Mouse (Mus musculus) midbrain, embryonic 12.5 days (tissue): ENCODE measurements around the gene Rbm19. TPM values are rescaled to one million over a fixed set of nuclear protein-coding genes. Genes with fewer than 3 reads are reported as not detected.

ENCODE experiments used
- ATAC-seq: fragments of 200-750 bp; cut with Nextera tagmentation; 2 replicates; pipeline ENCODE4 v1.8.0; 2017; ENCODE audit warnings: low read depth, moderate TSS enrichment, moderate library complexity; ENCODE audit not compliant: low FRiP score
- H3K27ac ChIP-seq: fragments of 300-500 bp; sonication (generic); replicated peaks from 2 replicates; pipeline ENCODE4 v1.5.1; 2016; ENCODE audit warnings: mild to moderate bottlenecking
- H3K27me3 ChIP-seq: fragments of 300-500 bp; sonication (generic); 2 replicates; pipeline ENCODE4 v1.6.1; 2016; ENCODE audit warnings: mild to moderate bottlenecking
- H3K36me3 ChIP-seq: fragments of 300-500 bp; sonication (generic); 2 replicates; pipeline ENCODE4 v1.6.1; 2016
- H3K4me1 ChIP-seq: fragments of 300-500 bp; sonication (generic); 2 replicates; pipeline ENCODE4 v1.6.1; 2016
- H3K4me2 ChIP-seq: fragments of 300-500 bp; sonication (generic); replicated peaks from 2 replicates; pipeline ENCODE4 v1.6.1; 2016; ENCODE audit warnings: mild to moderate bottlenecking, moderate library complexity
- H3K4me3 ChIP-seq: fragments of 300-500 bp; sonication (generic); 2 replicates; pipeline ENCODE4 v1.5.1; 2016; ENCODE audit warnings: mild to moderate bottlenecking
- H3K9ac ChIP-seq: fragments of 300-500 bp; sonication (generic); replicated peaks from 2 replicates; pipeline ENCODE4 v1.6.1; 2016; ENCODE audit warnings: mild to moderate bottlenecking, moderate library complexity
- H3K9me3 ChIP-seq: fragments of 300-500 bp; sonication (generic); 2 replicates; pipeline ENCODE4 v1.6.1; 2016; ENCODE audit warnings: mild to moderate bottlenecking
- WGBS: fragments of 180-500 bp; shearing (Covaris S2); methylation state at CpG from one replicate; pipeline ENCODE4 v1.1.7; 2016; 5-methylcytosine and 5-hydroxymethylcytosine counted together
- polyA plus RNA-seq: library from polyadenylated mRNA; unstranded; fragments of >200 nt; fragmentation: Nextera tagmentation; extraction: Ambion mirVana; gene quantifications from 2 replicates; pipeline ENCODE4 v1.2.1, GENCODE M21; 2016

Rbm19 gene
- polyA plus RNA-seq, 1 experiment from 2014 or later = 26.7 TPM

- Histone ChIP-seq H3K36me3 (no peaks in the 10 kb centered on the region), H3K9me3 (no peaks in the 10 kb centered on the region), H3K27me3 (peaks cover 72% of the 10 kb centered on the region), H3K27ac (peak overlapping the region; percentile 55), H3K4me1 (peaks cover 50% of the 10 kb centered on the region), H3K9ac (no peak overlapping the region), H3K4me3 (no peak overlapping the region), H3K4me2 (peak overlapping the region; percentile 23)
- ATAC-seq = no peak
- WGBS = 6% methylated on average over 11 of the region's 11 CpGs
Measured at GRCm38 (mm10) chr5:120210668-120211067, 94.4 kb downstream of the Rbm19 start.

GRCm38 (mm10) chr5:120211182-120211581 is 94.9 kb downstream of the Rbm19 start:
- peak overlapping the region; percentile 23 for H3K4me2 ChIP-seq
- peaks cover 45% of the 10 kb centered on the region for H3K4me1 ChIP-seq
- H3K9me3 ChIP-seq = no peaks in the 10 kb centered on the region
- no peak overlapping the region for H3K9ac ChIP-seq
- WGBS = 8% methylated on average over 17 of the region's 17 CpGs
- no peaks in the 10 kb centered on the region for H3K36me3 ChIP-seq
- H3K4me3 ChIP-seq = no peak overlapping the region
- ATAC-seq = no peak
- peaks cover 72% of the 10 kb centered on the region for H3K27me3 ChIP-seq
- peak overlapping the region; percentile 40; the same call in 1 of the 2 replicates for H3K27ac ChIP-seq

DNA sequence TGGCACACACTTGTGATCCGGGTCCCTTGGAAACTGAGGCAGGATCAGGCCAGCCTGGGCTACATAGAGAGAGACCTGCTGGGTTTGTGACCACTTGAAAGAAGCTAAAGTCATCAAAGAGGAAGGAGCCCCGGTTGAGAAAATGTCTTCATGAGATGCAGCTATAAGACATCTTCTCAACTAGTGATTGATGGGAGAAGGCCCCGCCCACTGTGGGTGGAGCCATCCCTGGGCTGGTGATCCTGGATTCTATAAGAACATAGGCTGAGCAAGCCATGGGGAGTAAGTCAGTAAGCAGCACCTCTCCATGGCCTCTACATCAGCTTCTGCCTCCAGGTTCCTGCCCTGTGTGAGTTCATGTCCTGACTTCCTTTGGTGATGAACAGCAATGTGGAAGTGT is 98.2 kb downstream of the Rbm19 start:
- no peaks in the 10 kb centered on the region for H3K9me3 ChIP-seq
- WGBS = 72% methylated on average over 3 of the region's 3 CpGs
- no peak for ATAC-seq
- no peak overlapping the region for H3K4me2 ChIP-seq
- H3K27ac ChIP-seq = no peak overlapping the region
- peaks cover 24% of the 10 kb centered on the region for H3K4me1 ChIP-seq
- H3K4me3 ChIP-seq = no peak overlapping the region
- H3K9ac ChIP-seq = no peak overlapping the region
- no peaks in the 10 kb centered on the region for H3K36me3 ChIP-seq
- peaks cover 74% of the 10 kb centered on the region for H3K27me3 ChIP-seq

- no peaks in the 10 kb centered on the region for H3K9me3 ChIP-seq
- no peak overlapping the region for H3K4me2 ChIP-seq
- peaks cover 19% of the 10 kb centered on the region for H3K4me1 ChIP-seq
- H3K9ac ChIP-seq = no peak overlapping the region
- H3K4me3 ChIP-seq = no peak overlapping the region
- ATAC-seq = no peak
- WGBS = 2% methylated on average over 4 of the region's 4 CpGs
- no peaks in the 10 kb centered on the region for H3K36me3 ChIP-seq
- no peak overlapping the region for H3K27ac ChIP-seq
- H3K27me3 ChIP-seq = peaks cover 98% of the 10 kb centered on the region
Measured at GRCm38 (mm10) chr5:120221216-120221615, 105.0 kb downstream of the Rbm19 start.

DNA sequence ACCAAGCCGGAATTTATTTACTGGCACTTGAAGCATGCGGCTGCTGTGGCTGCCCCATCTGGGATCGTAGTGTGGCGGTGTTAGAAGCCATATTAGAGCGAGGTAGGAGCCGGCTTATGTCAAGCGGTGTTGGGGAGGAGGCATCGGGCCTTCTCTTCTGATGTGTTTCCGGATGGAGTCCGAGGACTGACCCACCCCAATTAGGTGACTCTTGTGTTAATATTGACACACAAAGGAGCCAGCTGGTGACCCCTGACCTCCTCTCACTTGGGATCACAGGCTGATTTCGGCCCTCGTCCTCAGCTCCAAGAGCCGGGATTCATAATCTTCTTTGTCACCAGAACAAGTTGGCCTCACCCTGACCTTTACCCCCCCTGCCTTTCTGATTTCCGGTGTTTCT is 109.1 kb downstream of the Rbm19 start:
- 0 out of 2 replicates have a peak overlapping the region, but pooled peaks have one; percentile 25 for H3K27ac ChIP-seq
- peaks cover 30% of the 10 kb centered on the region for H3K4me1 ChIP-seq
- no peak overlapping the region for H3K9ac ChIP-seq
- no peak for ATAC-seq
- peaks cover 95% of the 10 kb centered on the region for H3K27me3 ChIP-seq
- H3K36me3 ChIP-seq = no peaks in the 10 kb centered on the region
- H3K4me2 ChIP-seq = no peak overlapping the region
- WGBS = 6% methylated on average over 14 of the region's 14 CpGs
- no peak overlapping the region for H3K4me3 ChIP-seq
- H3K9me3 ChIP-seq = no peaks in the 10 kb centered on the region

- H3K4me1 ChIP-seq = peaks cover 43% of the 10 kb centered on the region
- no peak overlapping the region for H3K9ac ChIP-seq
- peak overlapping the region; percentile 63 for H3K27ac ChIP-seq
- no peaks in the 10 kb centered on the region for H3K36me3 ChIP-seq
- H3K9me3 ChIP-seq = no peaks in the 10 kb centered on the region
- peaks cover 83% of the 10 kb centered on the region for H3K27me3 ChIP-seq
- no peak overlapping the region for H3K4me3 ChIP-seq
- 39% methylated on average over 20 of the region's 20 CpGs for WGBS
- H3K4me2 ChIP-seq = no peak overlapping the region
- no peak for ATAC-seq
Measured at GRCm38 (mm10) chr5:120228613-120229409, 112.5 kb downstream of the Rbm19 start.

DNA sequence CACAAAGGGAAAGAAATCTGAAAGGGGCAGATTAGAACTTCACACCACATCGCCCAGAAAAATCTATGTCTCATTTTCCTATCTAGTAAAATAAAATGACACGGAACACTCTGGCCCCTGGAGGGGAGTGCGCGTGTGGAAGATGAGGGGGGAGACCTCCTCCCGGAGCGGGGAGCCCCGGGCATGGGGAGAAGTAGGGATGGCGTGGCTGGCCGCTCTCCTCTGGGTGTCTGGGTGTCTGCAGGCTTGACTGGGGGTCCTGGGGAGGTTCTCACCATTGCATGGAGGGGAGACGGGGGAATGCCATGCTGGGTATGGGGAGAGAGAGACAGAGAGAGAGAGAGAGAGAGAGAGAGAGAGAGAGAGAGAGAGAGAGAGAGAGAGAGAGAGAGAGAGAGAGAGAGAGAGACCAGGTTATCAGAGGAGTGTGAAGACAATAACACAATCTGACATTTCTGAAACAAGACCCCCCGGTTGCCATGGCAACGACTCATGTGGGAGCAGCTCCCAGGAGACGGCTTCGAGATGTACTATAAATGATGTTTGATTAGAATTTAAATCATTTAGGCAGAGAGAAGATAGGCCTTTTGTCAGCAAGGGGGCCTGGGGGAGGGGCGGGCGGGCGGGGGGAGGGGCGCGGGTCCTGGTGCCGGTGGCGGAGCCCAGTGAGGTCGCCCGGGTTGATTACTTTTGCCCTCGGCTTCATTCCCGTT is 115.3 kb downstream of the Rbm19 start:
- Histone ChIP-seq H3K4me1 (peaks cover 34% of the 10 kb centered on the region), H3K9me3 (no peaks in the 10 kb centered on the region), H3K4me3 (peak overlapping the region; percentile 29), H3K27me3 (peaks cover 84% of the 10 kb centered on the region), H3K4me2 (peak overlapping the region; percentile 55), H3K27ac (peak overlapping the region; percentile 89), H3K36me3 (no peaks in the 10 kb centered on the region), H3K9ac (peak overlapping the region; percentile 56)
- peak; percentile 55 for ATAC-seq
- WGBS = 6% methylated on average over 23 of the region's 25 CpGs

GRCm38 (mm10) chr5:120235147-120235546 is 118.9 kb downstream of the Rbm19 start:
- 73% methylated on average over 5 of the region's 5 CpGs for WGBS
- Histone ChIP-seq H3K27ac (no peak overlapping the region), H3K36me3 (no peaks in the 10 kb centered on the region), H3K27me3 (peaks cover 76% of the 10 kb centered on the region), H3K9me3 (no peaks in the 10 kb centered on the region), H3K4me3 (no peak overlapping the region), H3K9ac (no peak overlapping the region), H3K4me2 (no peak overlapping the region), H3K4me1 (peaks cover 23% of the 10 kb centered on the region)
- ATAC-seq = no peak

DNA sequence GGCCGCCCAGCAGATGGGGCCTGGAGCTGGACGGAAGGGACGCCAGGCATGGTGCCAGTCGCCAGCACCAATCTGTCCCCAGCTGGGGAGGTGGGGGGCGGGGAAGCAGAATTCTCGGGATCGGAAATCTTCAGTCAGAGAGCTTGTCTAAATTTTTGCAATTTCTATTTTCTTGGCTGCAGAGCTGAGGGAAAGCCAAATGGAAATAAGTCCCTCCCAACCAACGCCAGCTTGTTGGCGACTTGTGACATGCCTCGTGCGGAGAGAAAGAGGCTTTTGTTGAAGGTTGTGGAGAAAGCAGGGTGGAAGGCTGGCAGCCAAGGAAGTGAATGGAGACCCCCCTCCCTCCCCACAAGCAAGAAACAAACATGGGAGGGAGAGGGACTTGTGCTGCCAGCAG is 119.3 kb downstream of the Rbm19 start:
- no peak overlapping the region for H3K27ac ChIP-seq
- peaks cover 23% of the 10 kb centered on the region for H3K4me1 ChIP-seq
- no peak for ATAC-seq
- 70% methylated on average over 11 of the region's 11 CpGs for WGBS
- H3K9me3 ChIP-seq = no peaks in the 10 kb centered on the region
- H3K9ac ChIP-seq = no peak overlapping the region
- H3K4me2 ChIP-seq = no peak overlapping the region
- H3K4me3 ChIP-seq = no peak overlapping the region
- H3K36me3 ChIP-seq = no peaks in the 10 kb centered on the region
- peaks cover 76% of the 10 kb centered on the region for H3K27me3 ChIP-seq

DNA sequence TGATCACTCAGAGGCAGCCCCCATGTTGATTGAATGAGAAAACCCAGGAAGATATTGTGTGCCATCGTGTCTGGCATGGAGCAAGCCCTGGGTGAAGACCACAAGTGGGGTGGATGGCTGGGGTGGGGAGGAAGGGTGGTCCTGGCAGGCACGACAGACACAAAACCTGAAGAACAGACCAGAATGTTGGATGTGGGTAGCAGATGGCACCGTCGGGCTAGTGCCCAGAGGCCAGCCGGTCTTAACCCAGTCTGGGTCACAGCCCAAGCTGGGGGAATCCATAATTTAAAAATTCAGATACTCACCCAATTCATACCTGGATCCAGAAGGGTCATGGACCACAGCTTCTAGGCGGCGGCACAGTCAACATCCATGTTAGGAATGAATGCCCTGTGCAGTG is 123.8 kb downstream of the Rbm19 start:
- 94% methylated on average over 7 of the region's 7 CpGs for WGBS
- H3K4me3 ChIP-seq = no peak overlapping the region
- no peak for ATAC-seq
- 0 out of 2 replicates have a peak, but pooled peaks cover 3% of the 10 kb centered on the region for H3K4me1 ChIP-seq
- H3K27ac ChIP-seq = no peak overlapping the region
- no peaks in the 10 kb centered on the region for H3K9me3 ChIP-seq
- no peaks in the 10 kb centered on the region for H3K36me3 ChIP-seq
- H3K27me3 ChIP-seq = peaks cover 83% of the 10 kb centered on the region
- H3K9ac ChIP-seq = no peak overlapping the region
- H3K4me2 ChIP-seq = no peak overlapping the region

DNA sequence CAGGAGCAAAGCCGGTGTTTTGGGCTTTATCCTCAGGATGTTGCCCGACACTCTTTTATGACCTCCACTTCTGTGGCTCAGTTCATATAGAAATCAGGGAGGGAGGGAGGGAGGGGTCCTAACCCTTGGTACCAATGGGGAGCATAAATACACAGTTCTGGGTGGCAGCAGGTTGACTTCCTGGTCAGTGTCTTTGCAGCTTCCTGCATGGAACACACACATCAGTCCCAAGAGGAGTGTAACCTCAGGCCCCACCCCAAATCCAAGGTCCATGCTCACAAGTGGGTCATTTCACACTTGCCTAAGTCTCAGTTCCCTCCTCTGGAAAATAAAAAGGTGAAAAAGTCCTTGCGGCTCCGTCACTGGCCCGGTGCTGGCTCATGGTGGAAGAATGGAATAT is 129.1 kb downstream of the Rbm19 start:
- no peak for ATAC-seq
- Histone ChIP-seq H3K27me3 (peaks cover 93% of the 10 kb centered on the region), H3K27ac (no peak overlapping the region), H3K9ac (no peak overlapping the region), H3K9me3 (no peaks in the 10 kb centered on the region), H3K4me3 (no peak overlapping the region), H3K4me2 (no peak overlapping the region), H3K36me3 (no peaks in the 10 kb centered on the region), H3K4me1 (no peaks in the 10 kb centered on the region)
- WGBS = 71% methylated on average over 5 of the region's 5 CpGs
